In the genomic region with DNA sequence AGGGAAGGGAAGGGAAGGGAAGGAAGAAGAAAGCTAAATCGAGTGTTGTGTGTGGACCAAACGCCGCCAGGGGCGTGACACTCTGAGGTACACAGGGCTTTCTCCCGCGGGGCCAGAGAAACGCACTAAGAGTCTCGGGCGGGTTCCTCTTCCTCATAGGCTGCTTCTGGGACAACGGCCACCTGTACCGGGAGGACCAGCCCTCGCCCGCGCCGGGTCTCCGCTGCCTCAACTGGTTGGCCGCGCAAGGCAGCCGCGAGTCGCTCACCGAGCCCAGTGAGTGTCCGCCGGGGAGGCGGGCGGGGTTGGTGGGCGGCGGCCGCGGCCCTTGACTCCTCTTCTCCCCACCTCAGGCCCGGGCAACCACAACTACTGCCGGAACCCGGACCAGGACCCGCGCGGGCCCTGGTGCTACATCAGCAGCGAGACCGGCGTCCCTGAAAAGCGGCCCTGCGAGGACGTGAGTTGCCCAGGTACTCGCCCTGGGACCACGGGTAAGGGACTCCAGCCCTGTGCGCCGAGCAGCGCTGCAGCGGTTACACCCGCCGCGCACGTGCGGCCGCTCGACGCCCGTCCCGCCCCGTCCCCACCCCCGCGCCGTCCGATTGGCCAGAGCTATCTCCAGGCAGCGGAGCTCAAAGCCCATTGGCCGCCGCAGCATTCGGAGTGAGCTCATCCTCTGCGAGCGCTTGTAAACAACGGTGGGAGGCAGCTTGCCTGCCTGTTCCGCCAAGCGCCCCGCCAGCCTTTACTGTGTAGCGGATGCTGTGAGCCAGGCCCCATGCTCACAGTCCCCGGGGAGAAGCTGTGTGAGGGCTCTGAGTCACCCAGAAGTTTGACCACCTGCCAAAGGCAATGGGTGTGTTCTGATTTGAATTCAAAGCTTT, we compare ENCODE assay signal across 8 mouse cellular contexts. TPM values are rescaled to one million over a fixed set of nuclear protein-coding genes. Genes with fewer than 3 reads are reported as not detected.
DNase-seq lines count a peak whose midpoint lies in the region; ATAC-seq and TF ChIP-seq lines count a peak whose summit lies in the region.

No protein-coding gene starts in this region.

- peak overlapping the region; percentile 81 for H3K9ac ChIP-seq in heart, embryonic 12.5 days
- H3K9ac ChIP-seq in kidney, postnatal 0 days (ENCODE audit: low read depth, low read length), result peak overlapping the region; percentile 65
- peak overlapping the region; percentile 49 for H3K9ac ChIP-seq in liver, adult 2 months (ENCODE audit: low read depth, low read length)

- TF ChIP-seq CTCF in brain, embryonic 14.5 days (IDR thresholded peaks at IDR 0.05; ENCODE audit: borderline replicate concordance, extremely low read depth, insufficient read depth, insufficient read length), result 0 out of 2 replicates have a peak, but pooled peaks have one; percentile 11
- peak; percentile 40; the same call in 1 of the 2 replicates for TF ChIP-seq CTCF in kidney, postnatal 0 days (IDR thresholded peaks at IDR 0.05; ENCODE audit: low read depth)
- TF ChIP-seq CTCF in liver, adult 2 months (IDR thresholded peaks at IDR 0.05; ENCODE audit: low read depth, low read length), result no peak

- TF ChIP-seq POLR2A in brain, embryonic 14.5 days (IDR thresholded peaks at IDR 0.05; ENCODE audit: borderline replicate concordance, extremely low read depth, insufficient read depth, insufficient read length, poor library complexity, severe bottlenecking), result peak; percentile 51; the same call in 1 of the 2 replicates
- TF ChIP-seq POLR2A in liver, adult 2 months (IDR thresholded peaks at IDR 0.05; ENCODE audit: extremely low read depth, insufficient read depth, low read length), result no peak
- TF ChIP-seq POLR2A in myocyte (IDR thresholded peaks at IDR 0.05; ENCODE audit: insufficient read length, low read depth), result peak; percentile 92

- peak; percentile 99 for DNase-seq in CD4-positive helper T cell, adult 2 months (ENCODE audit: low read depth, low spot score)
- DNase-seq in brain, embryonic 14.5 days (ENCODE audit: low read depth), result peak; percentile 98
- DNase-seq in kidney, postnatal 0 days (ENCODE audit: low spot score), result peak; percentile 97
- DNase-seq in liver, adult 2 months (ENCODE audit: extremely low read depth, low read depth, low spot score), result peak; percentile 49
- DNase-seq in spleen, postnatal 4 days (ENCODE audit: low spot score in 2 of 2), result peak; percentile 85 to 91

- H3K9me3 ChIP-seq in erythroblast, embryonic 14.5 days (ENCODE audit: control insufficient read depth, low read length), result peaks cover 6% of the 10 kb centered on the region
- H3K9me3 ChIP-seq in heart, embryonic 12.5 days (replicated peaks), result no peaks in the 10 kb centered on the region
- H3K9me3 ChIP-seq in kidney, postnatal 0 days (replicated peaks; ENCODE audit: low read length), result no peaks in the 10 kb centered on the region

- ATAC-seq in heart, embryonic 12.5 days (ENCODE audit: insufficient number of reproducible peaks, low FRiP score), result peak; percentile 96
- peak; percentile 95 for ATAC-seq in kidney, postnatal 0 days (replicated peaks; ENCODE audit: low FRiP score, low read depth)

- H3K27ac ChIP-seq in heart, embryonic 12.5 days (ENCODE audit: poor library complexity, severe bottlenecking), result peak overlapping the region; percentile 71
- H3K27ac ChIP-seq in kidney, postnatal 0 days, result peak overlapping the region; percentile 91
- H3K27ac ChIP-seq in liver, adult 2 months (replicated peaks; ENCODE audit: insufficient read depth, low read depth, low read length), result no peak overlapping the region

- H3K4me2 ChIP-seq in heart, embryonic 12.5 days, result peak overlapping the region; percentile 89
- peak overlapping the region; percentile 94 for H3K4me2 ChIP-seq in kidney, postnatal 0 days (ENCODE audit: low read length)
- H3K4me2 ChIP-seq in myocyte (ENCODE audit: low read depth), result peak overlapping the region; percentile 93

- under 1% methylated on average over 75 of the region's 75 CpGs for WGBS in heart, embryonic 12.5 days
- WGBS in kidney, postnatal 0 days, result under 1% methylated on average over 75 of the region's 75 CpGs
- WGBS in liver, adult 2 months, result 3% methylated on average over 75 of the region's 75 CpGs

- peaks cover 17% of the 10 kb centered on the region for H3K4me1 ChIP-seq in erythroblast, embryonic 14.5 days (ENCODE audit: control insufficient read depth)
- peaks cover 55% of the 10 kb centered on the region for H3K4me1 ChIP-seq in heart, embryonic 12.5 days (replicated peaks)
- peaks cover 5% of the 10 kb centered on the region for H3K4me1 ChIP-seq in kidney, postnatal 0 days (replicated peaks; ENCODE audit: insufficient read depth, low read length)
- H3K4me1 ChIP-seq in liver, adult 2 months (ENCODE audit: control insufficient read depth, insufficient read depth, low read length), result peaks cover 3% of the 10 kb centered on the region; the same call in 1 of the 2 replicates

- H3K79me2 ChIP-seq in liver, adult 2 months (ENCODE audit: control insufficient read depth, insufficient read depth, low read length), result no peaks in the 10 kb centered on the region
- no peaks in the 10 kb centered on the region for H3K79me2 ChIP-seq in myocyte (ENCODE audit: control insufficient read depth, insufficient read depth)

- no peak overlapping the region for H3ac ChIP-seq in myocyte (ENCODE audit: control insufficient read depth, insufficient read length)

- peaks cover 67% of the 10 kb centered on the region for H3K27me3 ChIP-seq in erythroblast, embryonic 14.5 days (ENCODE audit: control insufficient read depth)
- no peaks in the 10 kb centered on the region for H3K27me3 ChIP-seq in heart, embryonic 12.5 days (replicated peaks)
- no peaks in the 10 kb centered on the region for H3K27me3 ChIP-seq in kidney, postnatal 0 days (ENCODE audit: insufficient read depth, low read length)
- peaks cover 6% of the 10 kb centered on the region for H3K27me3 ChIP-seq in liver, adult 2 months (ENCODE audit: control insufficient read depth, insufficient read depth, low read length)
- no peaks in the 10 kb centered on the region for H3K27me3 ChIP-seq in myocyte (ENCODE audit: control insufficient read depth, insufficient read depth, insufficient read length)

- H3K36me3 ChIP-seq in erythroblast, embryonic 14.5 days (ENCODE audit: control insufficient read depth), result no peaks in the 10 kb centered on the region
- 0 out of 2 replicates have a peak, but pooled peaks cover 6% of the 10 kb centered on the region for H3K36me3 ChIP-seq in heart, embryonic 12.5 days
- no peaks in the 10 kb centered on the region for H3K36me3 ChIP-seq in kidney, postnatal 0 days (ENCODE audit: insufficient read depth, low read length)
- H3K36me3 ChIP-seq in liver, adult 2 months (ENCODE audit: control insufficient read depth, insufficient read depth, low read length), result no peaks in the 10 kb centered on the region
- no peaks in the 10 kb centered on the region for H3K36me3 ChIP-seq in myocyte (ENCODE audit: control insufficient read depth, insufficient read depth)

- peak overlapping the region; percentile 23 for H3K4me3 ChIP-seq in erythroblast, embryonic 14.5 days (replicated peaks)
- H3K4me3 ChIP-seq in heart, embryonic 12.5 days, result peak overlapping the region; percentile 50
- H3K4me3 ChIP-seq in kidney, postnatal 0 days (replicated peaks; ENCODE audit: low read depth, low read length), result peak overlapping the region; percentile 44
- H3K4me3 ChIP-seq in liver, adult 2 months (ENCODE audit: insufficient read depth, low read depth, low read length), result peak overlapping the region; percentile 50
- H3K4me3 ChIP-seq in myocyte, result peak overlapping the region; percentile 20

TF ChIP-seq in myocyte, 11 proteins besides CTCF, POLR2A, EP300 and RAD21:
- TF ChIP-seq MAX (IDR thresholded peaks at IDR 0.05; ENCODE audit: low read depth) (peak; percentile 23), USF1 (IDR thresholded peaks at IDR 0.05; ENCODE audit: low read depth) (no peak), POLR2AphosphoS2 (IDR thresholded peaks at IDR 0.05; ENCODE audit: insufficient read length, low read depth) (peak; percentile 86), TCF3 (IDR thresholded peaks at IDR 0.05; ENCODE audit: insufficient read length, low read depth) (peak; percentile 14), MYOD1 (IDR thresholded peaks at IDR 0.05; ENCODE audit: control insufficient read depth in 1 of 3, insufficient read length in 2 of 3, low read depth in 2 of 3) (peak in 2 of 3 experiments; percentile 7 to 42)

RNA-seq across cellular contexts. Expression of a gene that starts 1.8 kb away (rescaled TPM):
- polyA plus RNA-seq in brain, embryonic 14.5 days (2012; rRNA removed), result 17.0 and 24.6 TPM in 2 replicates
- 0.07 TPM in 1 of 2 replicates, not detected in the other for polyA plus RNA-seq in erythroblast, embryonic 14.5 days (2012)
- 20.2 and 21.3 TPM in 2 replicates for polyA plus RNA-seq in heart, embryonic 12.5 days (2016; fragmentation: Nextera tagmentation; extraction: Ambion mirVana)
- polyA plus RNA-seq in kidney, postnatal 0 days (2015; fragmentation: Nextera tagmentation; extraction: Ambion mirVana), result 14.8 and 15.0 TPM in 2 replicates
- total RNA-seq in liver, adult 2 months (2014; rRNA removed), result 0.67 and 0.83 TPM in 2 replicates
- 0.59 and 0.77 TPM in 2 replicates for polyA plus RNA-seq in liver, adult 2 months (2012; rRNA removed)
- polyA plus RNA-seq in myocyte (2012; fragmentation: generic; extraction: Trizol), result 5.8 TPM

RNA-seq across cellular contexts. Expression of a gene that starts 43.3 kb away (rescaled TPM):
- 96.7 and 102 TPM in 2 replicates for polyA plus RNA-seq in brain, embryonic 14.5 days (2012; rRNA removed)
- 1.8 and 2.0 TPM in 2 replicates for polyA plus RNA-seq in erythroblast, embryonic 14.5 days (2012)
- polyA plus RNA-seq in heart, embryonic 12.5 days (2016; fragmentation: Nextera tagmentation; extraction: Ambion mirVana), result 35.6 and 39.5 TPM in 2 replicates
- polyA plus RNA-seq in kidney, postnatal 0 days (2015; fragmentation: Nextera tagmentation; extraction: Ambion mirVana), result 47.8 and 51.0 TPM in 2 replicates
- 4.2 and 5.8 TPM in 2 replicates for total RNA-seq in liver, adult 2 months (2014; rRNA removed)
- 4.4 and 6.0 TPM in 2 replicates for polyA plus RNA-seq in liver, adult 2 months (2012; rRNA removed)
- polyA plus RNA-seq in myocyte (2012; fragmentation: generic; extraction: Trizol), result 14.5 TPM

Comparison
In these comparisons a context has a peak if more than half of its experiments do, and no peak if none do; other contexts are left out.
1. DNase-seq: peak in every context shown above with its lines; median percentile 99 in CD4-positive helper T cell, adult 2 months; 98 in brain, embryonic 14.5 days; 97 in kidney, postnatal 0 days; 88 in spleen, postnatal 4 days; 49 in liver, adult 2 months.